Mouse (Mus musculus) adrenal gland, postnatal 14 days (tissue): ENCODE measurements at regions not wholly inside any gene's neighbourhood (a gene's known extent, or its start where the extent isn't known, plus 50 kb on each side); places are given as distances from the start of the nearest gene placed in this dataset.

Source experiments
- DNase-seq: peaks from one replicate; pipeline ENCODE4 v3.0.0; 2021; ENCODE audit warnings: mixed read lengths

GRCm38 (mm10) chr8:17782650-17783049 lies 1195.4 kb downstream of the Defb40 start:
- DNase-seq: no peak

- no peak for DNase-seq
These were observed 1196.3 kb downstream of the Defb40 start for GRCm38 (mm10) chr8:17781559-17782283.

- no peak for DNase-seq
These were observed 1202.6 kb downstream of the Defb40 start for GRCm38 (mm10) chr8:17775411-17775810.

- peak; percentile 20 for DNase-seq
These were observed 1204.7 kb downstream of the Defb40 start for GRCm38 (mm10) chr8:17773311-17773710.

- DNase-seq: no peak
These were observed 1210.5 kb downstream of the Defb40 start for GRCm38 (mm10) chr8:17767441-17768007.

GRCm38 (mm10) chr8:17724672-17725071 lies 1253.4 kb downstream of the Defb40 start:
- no peak for DNase-seq

GRCm38 (mm10) chr8:17709162-17709561 lies 1268.9 kb downstream of the Defb40 start:
- no peak for DNase-seq

- no peak for DNase-seq
These were observed 1269.6 kb downstream of the Defb40 start for GRCm38 (mm10) chr8:17708409-17708808.

GRCm38 (mm10) chr8:17704289-17704688 lies 1273.8 kb downstream of the Defb40 start:
- no peak for DNase-seq

GRCm38 (mm10) chr8:17700362-17700761 lies 1277.7 kb downstream of the Defb40 start:
- peak; percentile 65 for DNase-seq

- DNase-seq: no peak
These were observed 1287.8 kb downstream of the Defb40 start for GRCm38 (mm10) chr8:17690074-17690848.

GRCm38 (mm10) chr8:17689641-17690040 lies 1288.4 kb downstream of the Defb40 start:
- no peak for DNase-seq

GRCm38 (mm10) chr8:17687084-17687483 lies 1291.0 kb downstream of the Defb40 start:
- DNase-seq: no peak

GRCm38 (mm10) chr8:17664371-17665141 lies 1313.5 kb downstream of the Defb40 start:
- peak; percentile 8 for DNase-seq

- no peak for DNase-seq
These were observed 1318.2 kb downstream of the Defb40 start for GRCm38 (mm10) chr8:17659753-17660361.

- DNase-seq: peak; percentile 10
These were observed 1324.3 kb downstream of the Defb40 start for GRCm38 (mm10) chr8:17653786-17654185.

- no peak for DNase-seq
These were observed 1330.5 kb downstream of the Defb40 start for GRCm38 (mm10) chr8:17647559-17647958.

- DNase-seq: no peak
These were observed 1356.9 kb downstream of the Defb40 start for GRCm38 (mm10) chr8:17621109-17621508.

GRCm38 (mm10) chr8:17618846-17619245 lies 1359.2 kb downstream of the Defb40 start:
- DNase-seq: no peak

- no peak for DNase-seq
These were observed 1359.9 kb downstream of the Defb40 start for GRCm38 (mm10) chr8:17618147-17618546.

- no peak for DNase-seq
These were observed 1375.2 kb downstream of the Defb40 start for GRCm38 (mm10) chr8:17602861-17603260.

GRCm38 (mm10) chr8:17598736-17599135 lies 1379.3 kb downstream of the Defb40 start:
- DNase-seq: no peak
